Mouse (Mus musculus) lung, embryonic 15.5 days (tissue): ENCODE data around the gene Adm. TPM values are rescaled to one million over a fixed set of nuclear protein-coding genes. Genes with fewer than 3 reads are reported as not detected.
A peak's percentile ranks its signal among the peaks of the same experiment; 100 is the strongest.

ENCODE experiments used
- ATAC-seq: fragments of 200-750 bp; cut with Nextera tagmentation; 2 replicates; pipeline ENCODE4 v1.8.0; 2017; ENCODE audit warnings: moderate number of reproducible peaks, borderline replicate concordance; ENCODE audit not compliant: low FRiP score, low TSS enrichment; ENCODE audit errors: extremely low read depth
- H3K27ac ChIP-seq: fragments of 300-500 bp; sonication (generic); 2 replicates; pipeline ENCODE4 v1.5.1; 2015; ENCODE audit warnings: moderate library complexity, mild to moderate bottlenecking, inconsistent platforms
- H3K27me3 ChIP-seq: fragments of 300-500 bp; sonication (generic); 2 replicates; pipeline ENCODE4 v1.6.1; 2015; ENCODE audit warnings: inconsistent platforms
- H3K36me3 ChIP-seq: fragments of 300-500 bp; sonication (generic); 2 replicates; pipeline ENCODE4 v1.6.1; 2015; ENCODE audit warnings: inconsistent platforms
- H3K4me1 ChIP-seq: fragments of 300-500 bp; sonication (generic); 2 replicates; pipeline ENCODE4 v1.6.1; 2015; ENCODE audit warnings: inconsistent platforms
- H3K4me2 ChIP-seq: fragments of 300-500 bp; sonication (generic); 2 replicates; pipeline ENCODE4 v1.6.1; 2015; ENCODE audit warnings: inconsistent platforms, mild to moderate bottlenecking, moderate library complexity
- H3K4me3 ChIP-seq: fragments of 300-500 bp; sonication (generic); 2 replicates; pipeline ENCODE4 v1.5.1; 2015; ENCODE audit warnings: mild to moderate bottlenecking, inconsistent platforms
- H3K9ac ChIP-seq: fragments of 300-500 bp; sonication (generic); 2 replicates; pipeline ENCODE4 v1.6.1; 2015; ENCODE audit warnings: inconsistent platforms
- H3K9me3 ChIP-seq: fragments of 300-500 bp; sonication (generic); 2 replicates; pipeline ENCODE4 v1.6.1; 2016; ENCODE audit warnings: inconsistent platforms
- WGBS: fragments of 180-500 bp; shearing (Covaris S2); methylation state at CpG from one replicate; pipeline ENCODE4 v1.1.7; 2015; 5-methylcytosine and 5-hydroxymethylcytosine counted together
- polyA plus RNA-seq: library from polyadenylated mRNA; unstranded; fragments of >200 nt; fragmentation: Nextera tagmentation; extraction: Ambion mirVana; gene quantifications from 2 replicates; pipeline ENCODE4 v1.2.1, GENCODE M21; 2015

Adm gene
- polyA plus RNA-seq, 1 experiment from 2014 or later, result 6.7 TPM

- Histone ChIP-seq H3K4me1 (peaks cover 34% of the 10 kb centered on the region), H3K4me2 (no peak overlapping the region), H3K9me3 (no peaks in the 10 kb centered on the region), H3K9ac (no peak overlapping the region), H3K27me3 (0 out of 2 replicates have a peak, but pooled peaks cover 4% of the 10 kb centered on the region), H3K36me3 (no peaks in the 10 kb centered on the region), H3K27ac (no peak overlapping the region), H3K4me3 (no peak overlapping the region)
- WGBS, result 35% methylated on average over 13 of the region's 13 CpGs
- ATAC-seq, result no peak; the same call in 1 of the 2 replicates
Observed at GRCm38 (mm10) chr7:110648455-110649085, 21.1 kb downstream of the Adm start.

GRCm38 (mm10) chr7:110649133-110649987 is 21.9 kb downstream of the Adm start:
- H3K4me1 ChIP-seq, result peaks cover 34% of the 10 kb centered on the region
- H3K4me3 ChIP-seq, result no peak overlapping the region
- no peak overlapping the region for H3K4me2 ChIP-seq
- H3K27me3 ChIP-seq, result 0 out of 2 replicates have a peak, but pooled peaks cover 4% of the 10 kb centered on the region
- no peak overlapping the region for H3K9ac ChIP-seq
- no peak; the same call in 1 of the 2 replicates for ATAC-seq
- 74% methylated on average over 6 of the region's 6 CpGs for WGBS
- no peak overlapping the region for H3K27ac ChIP-seq
- no peaks in the 10 kb centered on the region for H3K36me3 ChIP-seq
- H3K9me3 ChIP-seq, result no peaks in the 10 kb centered on the region

GRCm38 (mm10) chr7:110650491-110650890 is 23.0 kb downstream of the Adm start:
- 24% methylated on average over 4 of the region's 4 CpGs for WGBS
- H3K36me3 ChIP-seq, result no peaks in the 10 kb centered on the region
- H3K4me1 ChIP-seq, result peaks cover 29% of the 10 kb centered on the region
- no peak overlapping the region for H3K27ac ChIP-seq
- no peak overlapping the region for H3K4me2 ChIP-seq
- H3K27me3 ChIP-seq, result no peaks in the 10 kb centered on the region
- no peaks in the 10 kb centered on the region for H3K9me3 ChIP-seq
- H3K4me3 ChIP-seq, result no peak overlapping the region
- ATAC-seq, result no peak
- H3K9ac ChIP-seq, result no peak overlapping the region

- no peak overlapping the region for H3K27ac ChIP-seq
- WGBS, result 57% methylated on average over 6 of the region's 6 CpGs
- ATAC-seq, result no peak
Observed at GRCm38 (mm10) chr7:110651091-110651490, 23.6 kb downstream of the Adm start.

GRCm38 (mm10) chr7:110655230-110655629 is 27.8 kb downstream of the Adm start:
- ATAC-seq, result no peak
- WGBS, result 70% methylated on average over 3 of the region's 3 CpGs
- H3K4me3 ChIP-seq, result no peak overlapping the region
- H3K27ac ChIP-seq, result no peak overlapping the region
- no peaks in the 10 kb centered on the region for H3K9me3 ChIP-seq
- 0 out of 2 replicates have a peak, but pooled peaks cover 5% of the 10 kb centered on the region for H3K4me1 ChIP-seq
- no peaks in the 10 kb centered on the region for H3K36me3 ChIP-seq
- no peak overlapping the region for H3K9ac ChIP-seq
- no peak overlapping the region for H3K4me2 ChIP-seq
- H3K27me3 ChIP-seq, result no peaks in the 10 kb centered on the region

More at GRCm38 (mm10) chr7:110651091-110651490, 23.6 kb downstream of the Adm start:
- Histone ChIP-seq H3K4me2 (no peak overlapping the region), H3K9ac (no peak overlapping the region), H3K4me3 (no peak overlapping the region), H3K9me3 (no peaks in the 10 kb centered on the region), H3K27me3 (no peaks in the 10 kb centered on the region), H3K36me3 (no peaks in the 10 kb centered on the region), H3K4me1 (peaks cover 24% of the 10 kb centered on the region)

- Histone ChIP-seq H3K4me2 (no peak overlapping the region), H3K27me3 (no peaks in the 10 kb centered on the region), H3K27ac (no peak overlapping the region), H3K9ac (no peak overlapping the region), H3K36me3 (no peaks in the 10 kb centered on the region), H3K4me1 (0 out of 2 replicates have a peak, but pooled peaks cover 5% of the 10 kb centered on the region), H3K4me3 (no peak overlapping the region), H3K9me3 (no peaks in the 10 kb centered on the region)
- no peak for ATAC-seq
- WGBS, result 47% methylated on average over 6 of the region's 6 CpGs
Observed at GRCm38 (mm10) chr7:110655966-110656365, 28.5 kb downstream of the Adm start.

GRCm38 (mm10) chr7:110658378-110658928 is 31.0 kb downstream of the Adm start:
- ATAC-seq, result no peak
- 32% methylated on average over 3 of the region's 3 CpGs for WGBS
- Histone ChIP-seq H3K9ac (no peak overlapping the region), H3K27me3 (no peaks in the 10 kb centered on the region), H3K4me2 (no peak overlapping the region), H3K4me1 (0 out of 2 replicates have a peak, but pooled peaks cover 5% of the 10 kb centered on the region), H3K4me3 (no peak overlapping the region), H3K9me3 (no peaks in the 10 kb centered on the region), H3K36me3 (no peaks in the 10 kb centered on the region), H3K27ac (peak overlapping the region; percentile 56)

- no peak overlapping the region for H3K4me2 ChIP-seq
- H3K27ac ChIP-seq, result peak overlapping the region; percentile 89
- no peak overlapping the region for H3K4me3 ChIP-seq
- H3K36me3 ChIP-seq, result no peaks in the 10 kb centered on the region
- 30% methylated on average over 5 of the region's 5 CpGs for WGBS
- peaks cover 21% of the 10 kb centered on the region for H3K4me1 ChIP-seq
- H3K27me3 ChIP-seq, result no peaks in the 10 kb centered on the region
- ATAC-seq, result no peak; the same call in 1 of the 2 replicates
- no peaks in the 10 kb centered on the region for H3K9me3 ChIP-seq
- no peak overlapping the region for H3K9ac ChIP-seq
Observed at GRCm38 (mm10) chr7:110666537-110666936, 39.1 kb downstream of the Adm start.

- Histone ChIP-seq H3K9me3 (no peaks in the 10 kb centered on the region), H3K36me3 (no peaks in the 10 kb centered on the region), H3K4me3 (no peak overlapping the region), H3K4me2 (no peak overlapping the region), H3K4me1 (peaks cover 22% of the 10 kb centered on the region), H3K27me3 (no peaks in the 10 kb centered on the region), H3K27ac (peak overlapping the region; percentile 65), H3K9ac (no peak overlapping the region)
- WGBS, result 36% methylated on average over 6 of the region's 6 CpGs
- peak; percentile 58; the same call in 1 of the 2 replicates for ATAC-seq
Observed at GRCm38 (mm10) chr7:110668247-110668646, 40.8 kb downstream of the Adm start.

GRCm38 (mm10) chr7:110668756-110669155 is 41.3 kb downstream of the Adm start:
- peak; percentile 25; the same call in 1 of the 2 replicates for ATAC-seq
- H3K4me1 ChIP-seq, result peaks cover 22% of the 10 kb centered on the region
- no peak overlapping the region for H3K4me2 ChIP-seq
- H3K36me3 ChIP-seq, result no peaks in the 10 kb centered on the region
- H3K9me3 ChIP-seq, result no peaks in the 10 kb centered on the region
- 19% methylated on average over 5 of the region's 5 CpGs for WGBS
- H3K4me3 ChIP-seq, result no peak overlapping the region
- no peak overlapping the region for H3K9ac ChIP-seq
- no peaks in the 10 kb centered on the region for H3K27me3 ChIP-seq
- H3K27ac ChIP-seq, result peak overlapping the region; percentile 65

GRCm38 (mm10) chr7:110671121-110671680 is 43.7 kb downstream of the Adm start:
- Histone ChIP-seq H3K27me3 (no peaks in the 10 kb centered on the region), H3K4me1 (peaks cover 22% of the 10 kb centered on the region), H3K4me3 (no peak overlapping the region), H3K9ac (no peak overlapping the region), H3K9me3 (no peaks in the 10 kb centered on the region), H3K36me3 (no peaks in the 10 kb centered on the region), H3K27ac (0 out of 2 replicates have a peak overlapping the region, but pooled peaks have one; percentile 29), H3K4me2 (no peak overlapping the region)
- ATAC-seq, result no peak
- 34% methylated on average over 6 of the region's 6 CpGs for WGBS
